7 mouse cellular contexts compared by ENCODE assay signal in genomic region chr2:181597378-181598061, GRCm38 (mm10). TPM values are rescaled to one million over a fixed set of nuclear protein-coding genes. Genes with fewer than 3 reads are reported as not detected.
DNase-seq lines count a peak whose midpoint lies in the region; ATAC-seq lines count a peak whose summit lies in the region.

No protein-coding gene starts in this region.

- no peak overlapping the region for H3K27ac ChIP-seq in neural tube, embryonic 13.5 days (replicated peaks)

- H3K4me3 ChIP-seq in neural tube, embryonic 13.5 days, result peak overlapping the region; percentile 63

- H3K4me1 ChIP-seq in neural tube, embryonic 13.5 days (replicated peaks), result peaks cover 49% of the 10 kb centered on the region

- peak; percentile 10 for DNase-seq in layer of hippocampus, adult 9-11 months
- no peak for DNase-seq in layer of hippocampus, postnatal 36 days
- peak; percentile 85 for DNase-seq in NIH3T3 (ENCODE audit: low read depth)
- no peak for DNase-seq in frontal cortex, postnatal 10 days (ENCODE audit: low spot score in 2 of 2)
- no peak for DNase-seq in c-Kit-positive CD71-positive TER-119-positive erythroid progenitor cells, embryonic 14.5 days (ENCODE audit: low spot score)

- WGBS in neural tube, embryonic 13.5 days, result 66% methylated on average over 7 of the region's 7 CpGs

- no peaks in the 10 kb centered on the region for H3K9me3 ChIP-seq in neural tube, embryonic 13.5 days

- H3K27me3 ChIP-seq in neural tube, embryonic 13.5 days, result no peaks in the 10 kb centered on the region

- peak overlapping the region; percentile 94; the same call in 1 of the 2 replicates for H3K9ac ChIP-seq in neural tube, embryonic 13.5 days

- H3K36me3 ChIP-seq in neural tube, embryonic 13.5 days, result 0 out of 2 replicates have a peak, but pooled peaks cover 14% of the 10 kb centered on the region

- H3K4me2 ChIP-seq in neural tube, embryonic 13.5 days, result peak overlapping the region; percentile 74

- ATAC-seq in granulocyte monocyte progenitor cell, adult 5-6 weeks (replicated peaks; ENCODE audit: poor library complexity, severe bottlenecking), result peak; percentile 38
- ATAC-seq in neural tube, embryonic 13.5 days (ENCODE audit: low read depth), result no peak

RNA-seq across cellular contexts. Expression of gene Samd10, which starts 1.5 kb away (rescaled TPM):
- total RNA-seq in layer of hippocampus, postnatal 36 days (2021), result 10 to 100 TPM; 14.3 to 16.4 TPM
- 6.2 and 13.1 TPM in 2 replicates for total RNA-seq in granulocyte monocyte progenitor cell, adult 5-6 weeks (2014; fragmentation: Nextera tagmentation)
- 3.2 and 4.5 TPM in 2 replicates for total RNA-seq in granulocyte monocyte progenitor cell, adult 5-6 weeks (2017)
- polyA plus RNA-seq in neural tube, embryonic 13.5 days (2015; fragmentation: Nextera tagmentation; extraction: Ambion mirVana), result 146 and 157 TPM in 2 replicates

RNA-seq across cellular contexts. Expression of gene Zfp512b, which starts 4.9 kb away (rescaled TPM):
- total RNA-seq in layer of hippocampus, postnatal 36 days (2021), result 100 to 1,000 TPM in 1 of 2 experiments, 10 to 100 TPM in 1; 96.3 to 101 TPM
- 21.1 and 23.5 TPM in 2 replicates for total RNA-seq in granulocyte monocyte progenitor cell, adult 5-6 weeks (2014; fragmentation: Nextera tagmentation)
- total RNA-seq in granulocyte monocyte progenitor cell, adult 5-6 weeks (2017), result 11.6 and 15.6 TPM in 2 replicates
- polyA plus RNA-seq in neural tube, embryonic 13.5 days (2015; fragmentation: Nextera tagmentation; extraction: Ambion mirVana), result 78.7 and 81.3 TPM in 2 replicates

RNA-seq across cellular contexts. Expression of gene Prpf6, which starts 5.9 kb away (rescaled TPM):
- 10 to 100 TPM; 55.7 to 58.1 TPM for total RNA-seq in layer of hippocampus, postnatal 36 days (2021)
- total RNA-seq in granulocyte monocyte progenitor cell, adult 5-6 weeks (2014; fragmentation: Nextera tagmentation), result 30.8 and 35.2 TPM in 2 replicates
- 68.8 and 71.6 TPM in 2 replicates for total RNA-seq in granulocyte monocyte progenitor cell, adult 5-6 weeks (2017)
- polyA plus RNA-seq in neural tube, embryonic 13.5 days (2015; fragmentation: Nextera tagmentation; extraction: Ambion mirVana), result 63.1 and 65.6 TPM in 2 replicates

RNA-seq across cellular contexts. Expression of gene Uckl1, which starts 12.8 kb away (rescaled TPM):
- 10 to 100 TPM; 59.6 to 60.7 TPM for total RNA-seq in layer of hippocampus, postnatal 36 days (2021)
- total RNA-seq in granulocyte monocyte progenitor cell, adult 5-6 weeks (2014; fragmentation: Nextera tagmentation), result 118 and 128 TPM in 2 replicates
- total RNA-seq in granulocyte monocyte progenitor cell, adult 5-6 weeks (2017), result 41.5 and 54.1 TPM in 2 replicates
- polyA plus RNA-seq in neural tube, embryonic 13.5 days (2015; fragmentation: Nextera tagmentation; extraction: Ambion mirVana), result 67.4 and 73.6 TPM in 2 replicates

RNA-seq across cellular contexts. Expression of gene Gm29797, which starts 59.3 kb away (rescaled TPM):
- total RNA-seq in layer of hippocampus, postnatal 36 days (2021), result 1 to 10 TPM; 1.1 to 1.6 TPM
- total RNA-seq in granulocyte monocyte progenitor cell, adult 5-6 weeks (2014; fragmentation: Nextera tagmentation), result not detected in 2 replicates
- total RNA-seq in granulocyte monocyte progenitor cell, adult 5-6 weeks (2017), result not detected in 2 replicates
- not detected in 2 replicates for polyA plus RNA-seq in neural tube, embryonic 13.5 days (2015; fragmentation: Nextera tagmentation; extraction: Ambion mirVana)

Comparison
In these comparisons a context has a peak if more than half of its experiments do, and no peak if none do; other contexts are left out.
1. DNase-seq: peak in layer of hippocampus, adult 9-11 months (single experiment) and NIH3T3 (single experiment); none in layer of hippocampus, postnatal 36 days (0 of 2), frontal cortex, postnatal 10 days (0 of 2) and c-Kit-positive CD71-positive TER-119-positive erythroid progenitor cells, embryonic 14.5 days (single experiment).